Mouse (Mus musculus): ENCODE measurements around the gene Jun.
A peak's percentile ranks its signal among the peaks of the same experiment; 100 is the strongest.

The Jun gene

GRCm38 (mm10) chr4:95023350-95023953, 28.6 kb downstream of the Jun start:
- no peaks in the 10 kb centered on the region for H3K36me3 ChIP-seq (ENCODE audit: control insufficient read depth, insufficient read depth, low read length, poor library complexity, severe bottlenecking)
- DNase-seq (ENCODE audit: low read depth, low spot score), result no peak
- no peaks in the 10 kb centered on the region for H3K27me3 ChIP-seq (ENCODE audit: control insufficient read depth, insufficient read depth, low read length, poor library complexity, severe bottlenecking)

DNA sequence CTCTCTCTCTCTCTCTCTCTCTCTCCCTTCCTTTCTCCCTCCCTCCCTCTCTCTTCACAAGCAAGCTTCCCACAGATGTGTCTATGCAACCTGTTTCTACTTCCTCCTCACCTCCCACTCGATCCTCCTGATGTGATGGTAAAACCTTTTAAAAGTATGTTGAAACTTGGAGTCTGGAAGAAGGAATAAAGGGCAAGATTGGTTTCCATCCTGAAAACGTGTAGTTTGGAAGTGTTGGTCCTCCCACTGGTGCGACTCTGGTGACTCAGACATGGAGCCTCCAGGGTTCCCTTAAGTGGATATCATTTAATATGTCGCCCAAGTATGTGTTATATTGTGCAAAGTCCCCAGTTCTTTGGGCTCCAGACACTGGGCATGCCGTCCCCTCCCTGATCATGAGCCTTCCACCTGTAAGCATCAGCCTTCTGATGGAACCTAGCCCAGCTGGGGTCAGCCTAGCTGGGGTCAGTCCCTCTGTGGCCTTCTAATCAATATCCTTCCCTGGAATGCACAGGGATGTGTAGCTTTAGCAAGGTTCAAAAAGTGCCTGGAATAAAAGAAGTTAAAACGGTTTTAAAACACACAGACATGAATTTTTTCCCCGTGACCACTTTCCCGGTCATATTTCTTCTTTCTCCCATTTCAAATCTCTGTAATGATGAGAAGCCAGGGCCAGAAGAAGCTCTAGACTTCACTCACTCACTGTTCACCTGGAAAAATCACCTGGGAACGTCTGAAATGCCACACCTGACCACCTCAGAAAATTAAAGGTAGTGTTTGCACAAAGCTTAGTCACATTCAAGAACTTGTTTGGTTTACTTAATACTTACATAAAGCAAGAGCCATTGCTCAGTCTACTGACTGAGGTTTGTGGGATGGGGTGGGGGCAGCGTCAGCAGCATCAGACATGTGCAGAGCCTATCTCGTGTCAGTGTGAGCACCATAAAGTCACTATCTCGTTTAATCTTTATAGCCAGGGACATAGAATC, 30.1 kb downstream of the Jun start:
- Histone ChIP-seq H3K36me3 (ENCODE audit: control insufficient read depth, insufficient read depth, low read length, poor library complexity, severe bottlenecking) (no peaks in the 10 kb centered on the region), H3K27me3 (ENCODE audit: control insufficient read depth, insufficient read depth, low read length, poor library complexity, severe bottlenecking) (no peaks in the 10 kb centered on the region)
- DNase-seq (ENCODE audit: low read depth, low spot score), result no peak

GRCm38 (mm10) chr4:95020201-95020600, 31.8 kb downstream of the Jun start:
- H3K27me3 ChIP-seq (ENCODE audit: control insufficient read depth, insufficient read depth, low read length, poor library complexity, severe bottlenecking), result no peaks in the 10 kb centered on the region
- no peak for DNase-seq (ENCODE audit: low read depth, low spot score)
- H3K36me3 ChIP-seq (ENCODE audit: control insufficient read depth, insufficient read depth, low read length, poor library complexity, severe bottlenecking), result no peaks in the 10 kb centered on the region

- Histone ChIP-seq H3K36me3 (ENCODE audit: control insufficient read depth, insufficient read depth, low read length, poor library complexity, severe bottlenecking) (no peaks in the 10 kb centered on the region), H3K27me3 (ENCODE audit: control insufficient read depth, insufficient read depth, low read length, poor library complexity, severe bottlenecking) (no peaks in the 10 kb centered on the region)
- DNase-seq (ENCODE audit: low read depth, low spot score), result no peak
Measured at GRCm38 (mm10) chr4:95018221-95018620, 33.8 kb downstream of the Jun start.

GRCm38 (mm10) chr4:95012706-95013105, 39.3 kb downstream of the Jun start:
- no peaks in the 10 kb centered on the region for H3K27me3 ChIP-seq (ENCODE audit: control insufficient read depth, insufficient read depth, low read length, poor library complexity, severe bottlenecking)
- no peak for DNase-seq (ENCODE audit: low read depth, low spot score)
- H3K36me3 ChIP-seq (ENCODE audit: control insufficient read depth, insufficient read depth, low read length, poor library complexity, severe bottlenecking), result no peaks in the 10 kb centered on the region

- Histone ChIP-seq H3K36me3 (ENCODE audit: control insufficient read depth, insufficient read depth, low read length, poor library complexity, severe bottlenecking) (no peaks in the 10 kb centered on the region), H3K27me3 (ENCODE audit: control insufficient read depth, insufficient read depth, low read length, poor library complexity, severe bottlenecking) (no peaks in the 10 kb centered on the region)
- DNase-seq (ENCODE audit: low read depth, low spot score), result no peak
Measured at GRCm38 (mm10) chr4:95012256-95012655, 39.8 kb downstream of the Jun start.

GRCm38 (mm10) chr4:95008175-95009057, 43.6 kb downstream of the Jun start:
- Histone ChIP-seq H3K36me3 (ENCODE audit: control insufficient read depth, insufficient read depth, low read length, poor library complexity, severe bottlenecking) (no peaks in the 10 kb centered on the region), H3K27me3 (ENCODE audit: control insufficient read depth, insufficient read depth, low read length, poor library complexity, severe bottlenecking) (no peaks in the 10 kb centered on the region)
- peak; percentile 77 for DNase-seq (ENCODE audit: low read depth, low spot score)

- Histone ChIP-seq H3K36me3 (ENCODE audit: control insufficient read depth, insufficient read depth, low read length, poor library complexity, severe bottlenecking) (no peaks in the 10 kb centered on the region), H3K27me3 (ENCODE audit: control insufficient read depth, insufficient read depth, low read length, poor library complexity, severe bottlenecking) (no peaks in the 10 kb centered on the region)
- DNase-seq (ENCODE audit: low read depth, low spot score), result no peak
Measured at GRCm38 (mm10) chr4:95007759-95008158, 44.3 kb downstream of the Jun start.

- no peaks in the 10 kb centered on the region for H3K27me3 ChIP-seq (ENCODE audit: control insufficient read depth, insufficient read depth, low read length, poor library complexity, severe bottlenecking)
- H3K36me3 ChIP-seq (ENCODE audit: control insufficient read depth, insufficient read depth, low read length, poor library complexity, severe bottlenecking), result no peaks in the 10 kb centered on the region
- DNase-seq (ENCODE audit: low read depth, low spot score), result no peak
Measured at GRCm38 (mm10) chr4:95005251-95005830, 46.7 kb downstream of the Jun start.

- Histone ChIP-seq H3K36me3 (ENCODE audit: control insufficient read depth, insufficient read depth, low read length, poor library complexity, severe bottlenecking) (no peaks in the 10 kb centered on the region), H3K27me3 (ENCODE audit: control insufficient read depth, insufficient read depth, low read length, poor library complexity, severe bottlenecking) (no peaks in the 10 kb centered on the region)
- DNase-seq (ENCODE audit: low read depth, low spot score), result no peak
Measured at GRCm38 (mm10) chr4:95001043-95001775, 50.8 kb downstream of the Jun start.

GRCm38 (mm10) chr4:95000147-95000546, 51.9 kb downstream of the Jun start:
- no peaks in the 10 kb centered on the region for H3K36me3 ChIP-seq (ENCODE audit: control insufficient read depth, insufficient read depth, low read length, poor library complexity, severe bottlenecking)
- peak; percentile 47 for DNase-seq (ENCODE audit: low read depth, low spot score)
- no peaks in the 10 kb centered on the region for H3K27me3 ChIP-seq (ENCODE audit: control insufficient read depth, insufficient read depth, low read length, poor library complexity, severe bottlenecking)

DNA sequence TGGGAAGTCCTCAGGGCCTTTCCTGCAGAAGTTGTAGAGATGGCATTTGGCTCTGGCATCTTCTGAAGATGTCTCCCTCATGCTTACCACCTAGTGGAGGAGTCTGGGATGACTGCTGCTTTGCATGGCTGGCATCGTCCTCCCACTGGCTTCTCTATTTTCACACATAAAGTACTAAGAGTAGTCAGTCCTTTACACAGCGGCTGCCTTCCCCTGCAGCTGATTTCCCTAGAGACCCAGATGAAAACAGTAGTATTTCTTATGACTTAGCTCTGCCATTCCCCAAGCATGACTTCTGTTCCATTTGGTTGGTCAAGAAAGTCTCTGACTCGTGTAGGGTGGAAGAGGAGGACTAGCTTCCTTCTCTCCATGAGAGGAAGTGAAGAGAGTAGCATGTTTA, 52.8 kb downstream of the Jun start:
- H3K27me3 ChIP-seq (ENCODE audit: control insufficient read depth, insufficient read depth, low read length, poor library complexity, severe bottlenecking), result no peaks in the 10 kb centered on the region
- DNase-seq (ENCODE audit: low read depth, low spot score), result peak; percentile 88
- H3K36me3 ChIP-seq (ENCODE audit: control insufficient read depth, insufficient read depth, low read length, poor library complexity, severe bottlenecking), result no peaks in the 10 kb centered on the region

All from splenic B cell, adult 2 months (primary cell).